Mouse (Mus musculus) E14TG2a.4 (cell line): Measurements from ENCODE around the gene Klhl10.

Source experiments
- CTCF ChIP-seq: conservative IDR thresholded peaks from 2 replicates; pipeline ENCODE4 v1.5.1; 2014; ENCODE audit warnings: low read length
- NANOG ChIP-seq: IDR thresholded peaks from 2 replicates; pipeline ENCODE4 v1.6.1; 2014; ENCODE audit warnings: borderline replicate concordance, low read length, mixed read lengths
- POU5F1 ChIP-seq: IDR thresholded peaks from 2 replicates; pipeline ENCODE4 v1.6.1; 2014; ENCODE audit warnings: low read length, borderline replicate concordance

DNA sequence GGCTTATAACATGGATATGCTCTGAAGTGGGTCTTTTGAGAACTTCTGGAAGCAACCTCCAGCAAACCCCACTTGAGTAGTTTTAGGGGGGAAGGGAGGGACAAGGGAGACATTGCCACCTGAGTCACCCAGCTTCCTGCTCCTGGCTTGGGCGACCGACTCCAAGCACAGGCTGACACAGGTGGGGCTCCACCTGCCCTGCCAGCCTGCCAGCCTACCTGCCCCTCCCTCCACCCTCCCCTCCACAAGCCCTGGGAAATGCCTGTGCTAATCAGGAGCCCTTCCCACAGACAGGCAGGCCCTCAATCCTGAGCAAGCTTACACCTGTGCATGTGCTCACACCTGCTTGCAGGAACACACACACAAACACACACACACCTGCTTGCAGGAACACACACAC lies 39.0 kb upstream of the Klhl10 start:
- TF ChIP-seq CTCF = no peak
- TF ChIP-seq NANOG = no peak
- TF ChIP-seq POU5F1 = no peak
